Mouse (Mus musculus) inflammation-experienced regulatory T-cells, adult 6 months (primary cell): ENCODE measurements at regions not wholly inside any gene's neighbourhood (a gene's known extent, or its start where the extent isn't known, plus 50 kb on each side); places are given as distances from the start of the nearest gene placed in this dataset.

ENCODE experiments used
- ATAC-seq: one replicate; pipeline ENCODE4 v1.8.0; 2017

DNA sequence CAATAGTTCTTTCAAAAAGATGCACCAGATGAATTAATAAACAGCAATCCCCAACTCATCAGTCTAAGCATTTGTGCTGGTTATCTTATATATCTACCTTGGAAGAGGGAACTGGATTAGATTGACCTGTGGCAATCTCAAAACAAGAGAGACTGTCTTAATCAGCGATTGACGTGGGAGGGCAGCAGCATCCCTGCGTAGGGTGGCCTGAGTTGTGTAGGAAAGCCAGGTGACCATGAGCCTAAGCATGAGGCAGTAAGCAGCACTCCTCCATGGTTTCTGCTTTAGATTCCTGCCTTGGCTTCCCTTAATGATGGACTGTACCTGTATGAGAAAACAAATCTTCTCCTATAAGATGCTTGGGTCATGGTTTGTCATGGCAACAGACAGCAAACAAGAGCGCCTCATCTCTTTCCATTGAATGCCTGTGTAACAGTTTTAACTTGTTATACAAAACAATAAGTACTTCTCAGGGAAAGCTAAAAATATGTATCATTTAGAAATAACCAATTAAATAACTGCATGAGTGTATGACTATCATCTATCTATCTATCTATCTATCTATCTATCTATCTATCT is 1311.5 kb upstream of the A1bg start:
- ATAC-seq, result no peak

- ATAC-seq, result no peak
Observed at GRCm38 (mm10) chr15:62233154-62233553, 1310.3 kb upstream of the A1bg start.

DNA sequence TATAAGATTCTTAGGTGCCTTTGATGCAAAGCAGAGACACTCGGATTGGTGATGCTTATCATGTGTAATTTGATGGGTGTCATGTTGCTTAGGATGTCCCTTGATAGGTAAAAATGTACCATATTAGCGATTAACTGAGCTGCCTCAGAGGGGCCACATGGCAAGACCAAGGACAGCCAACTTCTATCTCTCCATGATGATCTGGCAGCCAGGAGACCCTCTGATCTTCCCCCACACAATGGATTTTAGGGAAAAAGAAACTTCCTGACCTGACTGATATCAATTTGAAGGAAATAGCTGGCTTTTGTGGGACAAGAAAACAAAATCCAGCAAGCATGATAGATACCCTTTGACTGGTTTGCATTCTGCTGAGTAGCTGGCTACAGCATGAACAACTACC is 1308.9 kb upstream of the A1bg start:
- no peak for ATAC-seq

DNA sequence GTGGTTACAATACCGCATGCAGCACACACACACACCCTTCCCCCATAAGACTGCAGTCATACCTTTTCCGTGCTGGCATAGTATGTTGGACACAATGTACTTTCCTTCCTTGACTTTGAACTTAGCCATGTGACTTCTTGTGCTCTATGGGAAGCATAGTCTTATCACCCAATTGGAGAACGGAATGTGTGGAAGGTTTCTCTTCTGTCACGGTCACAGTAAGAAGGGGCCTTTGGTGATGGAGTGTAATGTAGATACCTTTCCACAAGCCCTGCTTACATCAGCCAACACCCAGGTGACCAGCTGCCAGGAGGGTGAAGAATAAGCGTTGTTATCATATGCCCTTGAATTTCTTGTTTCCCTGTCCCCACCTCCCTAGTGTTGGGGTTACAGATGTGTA is 1308.0 kb upstream of the A1bg start:
- ATAC-seq, result no peak

DNA sequence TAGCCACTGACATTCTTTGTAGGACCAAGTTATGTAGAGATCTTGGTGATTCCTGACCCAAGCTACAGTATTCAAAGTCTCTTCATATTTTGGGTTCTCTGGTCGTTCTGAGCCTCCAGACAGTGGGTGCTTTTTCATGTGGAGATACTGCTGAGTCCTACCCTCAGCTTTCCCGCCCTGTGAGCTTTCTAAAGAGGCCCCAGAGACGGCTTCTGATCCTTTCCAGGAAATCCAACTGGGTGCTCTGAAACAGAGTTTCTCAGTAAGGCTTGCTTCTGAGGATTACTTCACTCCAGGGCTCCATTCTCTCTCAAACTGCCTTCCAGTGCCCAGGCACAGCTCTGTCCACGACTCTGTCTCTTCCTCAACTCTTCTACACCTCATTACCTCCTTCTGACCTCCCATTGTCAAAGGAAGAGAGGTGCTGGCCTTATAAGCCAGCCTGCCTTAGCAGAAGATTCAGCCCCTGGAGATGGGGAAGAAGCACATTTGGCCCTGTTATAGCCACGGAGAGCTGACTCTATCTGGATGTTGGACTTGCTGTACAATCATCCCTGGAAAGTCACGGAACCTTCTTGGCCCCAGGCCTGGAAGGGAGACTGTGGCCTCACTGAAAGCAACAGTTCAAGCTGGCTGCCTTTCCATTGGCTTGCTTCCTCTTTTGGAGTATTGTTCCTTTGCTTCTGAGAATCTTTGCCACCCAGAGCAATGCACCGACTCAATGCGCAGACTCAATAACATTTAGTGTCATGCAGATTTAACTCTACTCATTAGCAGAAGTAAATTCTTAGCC is 1306.9 kb upstream of the A1bg start:
- no peak for ATAC-seq

- no peak for ATAC-seq
Observed at GRCm38 (mm10) chr15:62229023-62229422, 1306.2 kb upstream of the A1bg start.

DNA sequence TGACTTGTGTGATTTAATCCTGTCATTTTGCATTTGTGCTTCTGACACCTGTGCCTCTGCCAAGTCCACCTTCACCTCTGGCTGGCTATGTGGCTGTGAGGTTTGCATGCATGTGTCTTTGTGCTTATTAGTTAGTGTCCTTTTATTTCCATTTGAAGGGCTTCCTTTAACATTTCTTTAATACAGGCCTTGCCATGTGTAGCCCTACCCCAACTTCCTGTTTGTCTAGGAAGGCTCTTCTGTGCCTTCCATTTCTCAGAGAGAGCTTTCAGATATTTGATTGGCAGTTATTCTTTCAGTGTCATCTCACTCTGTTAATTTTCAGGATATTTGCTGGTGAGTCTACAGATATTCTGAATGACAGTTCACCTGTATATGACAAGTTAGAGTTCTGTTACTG is 1302.0 kb upstream of the A1bg start:
- peak; percentile 60 for ATAC-seq

DNA sequence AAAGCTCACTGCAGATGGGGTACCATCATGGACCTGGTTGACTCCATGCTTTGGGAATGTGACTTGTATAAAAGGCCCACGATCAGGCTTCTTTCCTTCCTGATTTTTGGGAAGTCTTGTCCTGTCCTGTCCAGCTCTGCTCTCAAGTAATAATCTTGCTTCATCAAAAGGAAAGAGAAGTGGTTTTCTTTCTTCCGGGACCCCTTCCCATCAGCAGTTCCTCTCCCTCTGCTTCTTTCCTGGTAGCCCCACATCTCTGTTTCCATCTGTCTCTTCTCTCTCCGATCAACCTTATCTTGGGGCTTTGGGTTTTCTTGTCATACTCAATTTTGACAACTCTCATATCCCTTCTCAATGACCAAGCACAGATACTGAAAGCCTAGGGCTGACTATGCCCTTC is 1301.4 kb upstream of the A1bg start:
- ATAC-seq, result no peak

GRCm38 (mm10) chr15:62223156-62223840 is 1300.5 kb upstream of the A1bg start:
- no peak for ATAC-seq

DNA sequence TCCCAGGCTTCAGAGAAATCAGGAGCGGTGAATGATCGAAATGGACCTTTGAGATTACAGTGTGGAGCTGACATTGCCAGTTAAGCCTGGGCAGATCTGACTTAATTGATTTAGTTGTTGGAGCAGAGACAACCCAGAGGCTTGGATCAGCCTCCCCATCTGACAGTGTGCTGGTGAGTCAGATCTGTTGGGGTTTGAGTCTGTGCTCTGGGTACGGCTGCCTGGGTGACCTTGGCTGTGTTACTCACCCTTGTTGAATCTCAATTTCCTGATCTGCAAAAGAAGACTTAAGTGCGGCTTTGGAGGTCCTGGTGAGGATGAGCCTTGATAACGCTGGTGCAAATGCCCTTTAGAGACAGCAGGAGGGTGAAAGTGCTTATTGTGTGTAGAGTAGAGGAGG is 1299.9 kb upstream of the A1bg start:
- ATAC-seq, result peak; percentile 13

DNA sequence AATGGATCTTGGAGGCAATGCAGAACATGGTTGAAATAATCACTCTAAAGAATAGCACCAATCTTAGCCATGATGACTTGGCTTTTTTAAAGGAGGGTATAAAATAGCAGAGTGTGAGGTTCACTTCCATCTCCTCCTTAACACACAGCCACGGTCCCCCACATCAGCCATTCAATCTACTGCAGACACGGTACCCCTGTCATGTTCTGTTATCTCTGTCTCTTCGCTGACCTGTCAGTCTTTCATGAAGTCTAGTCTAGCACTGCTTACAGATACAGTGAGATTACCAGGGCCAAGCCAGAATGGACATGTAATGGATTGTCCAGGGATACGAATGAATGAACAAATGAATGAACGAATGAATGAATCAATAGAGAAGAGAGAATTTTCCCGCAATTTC is 1299.4 kb upstream of the A1bg start:
- no peak for ATAC-seq

DNA sequence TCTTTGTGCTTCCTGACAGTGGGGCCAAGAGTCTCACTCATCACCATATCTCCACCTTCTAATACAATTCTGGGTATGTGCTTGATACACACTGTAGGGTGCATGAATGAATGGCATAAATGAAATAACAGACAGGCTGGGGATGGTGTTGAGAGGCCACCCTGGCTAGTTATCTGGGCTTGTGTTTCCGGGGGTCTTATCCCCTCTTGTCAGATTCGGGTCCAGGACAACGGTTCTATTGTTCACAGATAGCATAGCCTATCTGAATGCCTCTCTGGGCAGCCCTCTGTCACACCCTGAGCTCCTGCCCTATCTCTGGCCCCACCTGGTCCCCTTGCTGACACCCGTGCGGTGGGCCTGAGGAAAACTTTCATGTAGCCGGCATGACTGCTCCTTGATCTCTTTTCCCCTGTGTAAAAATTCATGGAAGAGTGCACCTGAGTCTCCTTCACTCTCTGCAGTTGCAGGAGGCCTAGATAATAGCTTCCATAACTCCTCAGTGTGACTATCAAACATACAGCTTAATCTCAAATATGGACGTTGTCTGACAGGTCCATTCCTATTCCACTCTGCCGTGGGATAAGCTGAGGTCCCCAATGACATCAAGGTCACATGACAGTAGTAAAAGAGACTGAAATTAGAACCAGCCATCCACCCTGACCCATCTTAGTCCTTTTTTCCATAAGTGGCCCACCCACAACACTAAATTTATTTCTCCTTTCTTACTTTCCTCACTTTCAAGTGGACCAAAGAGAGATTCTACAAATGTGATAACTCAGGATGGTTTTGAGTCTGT is 1298.4 kb upstream of the A1bg start:
- no peak for ATAC-seq

- ATAC-seq, result no peak
Observed at GRCm38 (mm10) chr15:62220620-62221019, 1297.8 kb upstream of the A1bg start.

- ATAC-seq, result no peak
Observed at GRCm38 (mm10) chr15:62219934-62220540, 1297.2 kb upstream of the A1bg start.

GRCm38 (mm10) chr15:62218346-62219080 is 1295.7 kb upstream of the A1bg start:
- ATAC-seq, result no peak

DNA sequence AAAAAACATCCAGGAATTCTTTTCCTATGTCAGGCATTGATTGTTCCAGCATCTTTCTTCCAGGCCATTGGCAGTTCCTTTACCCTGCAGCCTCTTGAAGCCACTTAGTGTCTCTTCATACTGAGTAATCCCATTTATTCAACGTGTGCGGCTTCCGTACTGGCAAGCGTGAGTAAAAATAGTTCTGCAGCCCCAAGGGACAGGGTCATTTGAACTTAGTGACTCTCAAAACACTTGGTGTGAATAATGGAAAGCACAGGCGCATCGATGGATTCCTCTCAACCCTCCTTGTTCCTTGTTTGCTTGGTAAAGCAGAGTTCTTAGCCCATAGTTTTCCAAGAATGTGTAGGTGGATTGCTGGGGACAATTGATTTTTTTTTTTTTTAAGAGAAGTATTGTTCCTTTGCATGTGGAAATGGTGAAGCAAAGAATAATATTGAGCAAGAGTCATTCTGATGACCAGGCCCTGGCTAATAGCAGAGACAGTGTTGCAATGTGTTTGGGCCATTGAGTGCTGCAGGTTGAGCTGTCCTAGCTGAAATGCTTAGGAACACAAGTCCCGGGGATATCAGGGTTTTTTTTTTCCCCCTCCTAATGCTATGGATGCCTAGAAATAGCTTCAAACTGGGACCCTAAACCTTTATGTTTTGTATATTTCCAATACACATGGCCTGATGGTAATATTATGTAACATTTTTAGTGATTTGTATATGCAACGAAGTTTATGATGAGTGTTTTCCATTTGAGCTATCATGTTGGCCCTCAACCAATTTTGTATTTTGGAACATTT is 1294.1 kb upstream of the A1bg start:
- ATAC-seq, result no peak

DNA sequence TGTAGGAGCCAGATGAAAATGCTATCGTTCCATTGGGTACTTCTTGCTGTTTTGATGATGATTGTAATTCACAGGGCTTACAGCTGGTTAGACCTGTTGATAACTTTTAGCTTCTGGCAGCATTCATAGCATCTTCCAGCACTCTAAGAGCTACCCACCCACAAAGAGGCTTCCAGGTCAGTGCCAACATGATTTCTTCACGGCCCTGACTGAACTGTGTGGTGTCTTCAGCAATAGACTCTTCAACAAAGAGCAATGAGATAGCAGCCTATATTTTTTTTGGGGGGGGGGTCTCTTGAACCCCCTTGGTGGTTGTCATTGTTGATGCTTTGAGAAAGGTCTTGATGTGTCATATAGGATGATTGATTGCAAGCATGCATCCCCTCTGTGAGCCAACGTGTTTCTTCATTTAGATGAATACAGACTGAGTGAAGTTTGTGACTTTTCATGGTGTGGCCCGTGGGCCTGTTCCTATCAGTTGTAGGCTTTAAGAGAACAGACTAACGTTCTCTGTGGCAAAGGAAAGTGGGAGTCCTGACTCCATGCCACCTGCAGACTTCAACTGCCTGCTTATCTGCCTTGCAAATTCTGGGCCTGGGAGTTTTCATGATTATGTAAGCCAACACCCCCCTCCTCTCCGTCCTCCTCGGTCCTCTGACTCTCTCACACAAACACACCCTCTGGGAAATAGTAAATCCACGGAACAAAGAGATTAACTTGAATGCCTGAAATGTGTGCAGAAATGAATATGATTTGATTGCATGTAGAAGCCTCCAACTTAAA is 1293.0 kb upstream of the A1bg start:
- no peak for ATAC-seq

- no peak for ATAC-seq
Observed at GRCm38 (mm10) chr15:62214300-62214699, 1291.5 kb upstream of the A1bg start.

DNA sequence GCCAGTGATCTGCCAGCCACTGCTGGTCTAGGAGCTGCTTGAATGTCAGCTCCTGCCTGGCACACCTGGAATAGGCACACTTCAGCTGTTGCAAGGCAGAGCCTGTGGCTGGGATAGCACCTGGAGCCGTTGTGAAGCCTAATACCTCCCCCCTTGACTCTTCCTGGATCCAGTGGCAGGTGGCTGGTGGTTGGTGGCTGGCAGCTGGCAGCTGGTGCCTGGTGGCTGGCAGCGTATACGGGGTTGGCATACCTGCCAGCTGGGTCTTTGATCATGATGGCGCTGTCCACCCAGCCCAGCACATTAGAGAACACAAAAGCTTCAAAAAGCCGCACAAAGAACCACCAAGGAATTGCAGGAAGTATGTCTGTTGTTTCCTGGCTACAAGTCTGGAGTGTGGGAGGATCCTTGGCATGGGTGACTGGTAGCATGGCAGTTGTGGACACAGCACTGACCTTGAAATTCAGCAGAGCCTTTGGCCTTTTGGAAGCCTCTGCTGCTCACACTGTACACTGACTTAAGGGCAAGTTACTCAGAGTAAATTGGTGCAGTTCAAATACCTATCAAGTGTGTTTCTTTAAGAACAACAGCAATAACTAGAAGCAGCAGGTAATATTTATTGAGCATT is 1289.6 kb upstream of the A1bg start:
- no peak for ATAC-seq
